Mouse (Mus musculus) adrenal gland, postnatal 36 days (tissue): ENCODE measurements around the gene Olfr78. TPM values are rescaled to one million over a fixed set of nuclear protein-coding genes. Genes with fewer than 3 reads are reported as not detected.
A peak's percentile ranks its signal among the peaks of the same experiment; 100 is the strongest.

Source experiments
- DNase-seq, 2 experiments: peaks; one replicate each; pipeline ENCODE4 v3.0.0; 2021; ENCODE audit warnings: mixed read lengths in 1 of 2
- long read RNA-seq, 2 experiments: library from polyadenylated mRNA; stranded (forward); transcript quantifications; one replicate each; pipeline ENCODE4 v2.0.0; 2021; ENCODE audit warnings: borderline sequencing depth in 2 of 2
- total RNA-seq, 2 experiments: library from RNA; stranded (reverse); gene quantifications; 2 replicates each; pipeline ENCODE4 v1.2.3; 2021

Gene Olfr78
- under 1 TPM; 0.20 to 0.26 TPM for total RNA-seq
- long read RNA-seq, experiment 1, result 0 reads
- long read RNA-seq, experiment 2, result 0 reads

GRCm38 (mm10) chr7:102759266-102759665, at the start of gene Olfr78, which contains the start of gene Olfr560:
Olfr78 (minus strand) TSS chr7:102759471.
Olfr560 (minus strand) TSS chr7:102759366.
- DNase-seq, result no peak

GRCm38 (mm10) chr7:102803180-102803579, 43.9 kb upstream of the Olfr78 start, which contains the start of gene Olfr564:
Olfr564 (plus strand) TSS chr7:102803480.
- DNase-seq, result no peak

GRCm38 (mm10) chr7:102770921-102771320, 11.7 kb upstream of the Olfr78 start, which contains the start of gene Olfr561:
Olfr561 (plus strand) TSS chr7:102771221.
- DNase-seq, result no peak

- DNase-seq, result peak in 1 of 2 experiments; percentile 34
Measured at GRCm38 (mm10) chr7:102752086-102752485, 7.2 kb downstream of the Olfr78 start.

- DNase-seq, result no peak
Measured at GRCm38 (mm10) chr7:102737705-102738104, 21.6 kb downstream of the Olfr78 start.

- DNase-seq, result no peak
Measured at GRCm38 (mm10) chr7:102733793-102734192, 25.5 kb downstream of the Olfr78 start.

GRCm38 (mm10) chr7:102727391-102727790, 31.9 kb downstream of the Olfr78 start, which contains the start of gene Olfr559:
Olfr559 (minus strand) TSS chr7:102727491.
- no peak for DNase-seq

- no peak for DNase-seq
Measured at GRCm38 (mm10) chr7:102718970-102719369, 40.3 kb downstream of the Olfr78 start, which contains the start of gene Olfr33. Olfr33 (minus strand) TSS chr7:102719070.

- DNase-seq, result no peak
Measured at GRCm38 (mm10) chr7:102701915-102702314, 57.4 kb downstream of the Olfr78 start, which contains the start of gene Olfr558. Olfr558 (plus strand) TSS chr7:102702215.

GRCm38 (mm10) chr7:102698461-102698860, 60.8 kb downstream of the Olfr78 start:
- no peak for DNase-seq

- peak; percentile 51 to 64 for DNase-seq
Measured at GRCm38 (mm10) chr7:102695358-102696125, 63.7 kb downstream of the Olfr78 start, which contains the start of gene Olfr557. Olfr557 (plus strand) TSS chr7:102695910.

Other genes starting within 250 kb of the Olfr78 start
- not detected for gene Olfr547, start 224.7 kb downstream of the Olfr78 start, total RNA-seq
- not detected for gene Olfr548-ps1, start 218.6 kb downstream of the Olfr78 start, total RNA-seq
- not detected for gene Olfr549, start 209.6 kb downstream of the Olfr78 start, total RNA-seq
- gene Trim21, start 194.0 kb downstream of the Olfr78 start, total RNA-seq, result 10 to 100 TPM; 13.0 to 16.4 TPM
- not detected for gene Olfr550, start 188.0 kb downstream of the Olfr78 start, total RNA-seq
- not detected for gene Olfr551, start 167.6 kb downstream of the Olfr78 start, total RNA-seq
- under 1 TPM in 1 of 2 experiments, not detected in 1; 0.07 TPM for gene Olfr552, start 161.7 kb downstream of the Olfr78 start, total RNA-seq
- gene Olfr553, start 141.3 kb downstream of the Olfr78 start, total RNA-seq, result not detected
- gene Olfr554, start 121.0 kb downstream of the Olfr78 start, total RNA-seq, result not detected
- gene Olfr555, start 100.6 kb downstream of the Olfr78 start, total RNA-seq, result not detected
- gene Olfr556, start 94.6 kb downstream of the Olfr78 start, total RNA-seq, result not detected
- 1 to 10 TPM; 8.2 to 9.8 TPM for gene Trim68, start 72.1 kb downstream of the Olfr78 start, total RNA-seq
- not detected for gene Olfr557, start 63.6 kb downstream of the Olfr78 start, total RNA-seq
- under 1 TPM; 0.33 TPM for gene Olfr558, start 57.3 kb downstream of the Olfr78 start, total RNA-seq
- gene Olfr33, start 40.4 kb downstream of the Olfr78 start, total RNA-seq, result not detected
- gene Olfr559, start 32.0 kb downstream of the Olfr78 start, total RNA-seq, result not detected
- gene Olfr560, start 105 bp downstream of the Olfr78 start, total RNA-seq, result not detected
- gene Olfr561, start 11.8 kb upstream of the Olfr78 start, total RNA-seq, result not detected
- not detected for gene Olfr564, start 44.0 kb upstream of the Olfr78 start, total RNA-seq
- not detected for gene Olfr566, start 99.3 kb upstream of the Olfr78 start, total RNA-seq
- not detected for gene Olfr568, start 117.7 kb upstream of the Olfr78 start, total RNA-seq
- gene Olfr569, start 131.4 kb upstream of the Olfr78 start, total RNA-seq, result not detected
- gene Olfr570, start 135.1 kb upstream of the Olfr78 start, total RNA-seq, result not detected
- not detected for gene Olfr571, start 158.1 kb upstream of the Olfr78 start, total RNA-seq
- not detected for gene Olfr572, start 164.9 kb upstream of the Olfr78 start, total RNA-seq
- gene Olfr573-ps1, start 183.1 kb upstream of the Olfr78 start, total RNA-seq, result not detected
- gene Olfr574, start 189.0 kb upstream of the Olfr78 start, total RNA-seq, result not detected
- gene Olfr575, start 199.3 kb upstream of the Olfr78 start, total RNA-seq, result not detected
- gene Olfr576, start 203.2 kb upstream of the Olfr78 start, total RNA-seq, result not detected
- not detected for gene Olfr577, start 216.5 kb upstream of the Olfr78 start, total RNA-seq
- gene Olfr578, start 229.9 kb upstream of the Olfr78 start, total RNA-seq, result not detected